Mouse (Mus musculus): ENCODE results near the gene Slc5a9. TPM values are rescaled to one million over a fixed set of nuclear protein-coding genes. Genes with fewer than 3 reads are reported as not detected.

The Slc5a9 gene
- polyA plus RNA-seq, 1 experiment from 2014 or later, result 3.9 TPM

GRCm38 (mm10) chr4:111867743-111868401 lies 34.8 kb downstream of the Slc5a9 start:
- Histone ChIP-seq H3K4me3 (replicated peaks) (no peak overlapping the region), H3K4me1 (no peaks in the 10 kb centered on the region), H3K36me3 (no peaks in the 10 kb centered on the region), H3K4me2 (replicated peaks) (no peak overlapping the region), H3K27ac (replicated peaks) (no peak overlapping the region), H3K27me3 (no peaks in the 10 kb centered on the region), H3K9me3 (replicated peaks) (no peaks in the 10 kb centered on the region), H3K9ac (no peak overlapping the region)
- WGBS, result 73% methylated on average over 2 of the region's 2 CpGs
- ATAC-seq (ENCODE audit: insufficient number of reproducible peaks, low FRiP score, low TSS enrichment, low read depth), result no peak

DNA sequence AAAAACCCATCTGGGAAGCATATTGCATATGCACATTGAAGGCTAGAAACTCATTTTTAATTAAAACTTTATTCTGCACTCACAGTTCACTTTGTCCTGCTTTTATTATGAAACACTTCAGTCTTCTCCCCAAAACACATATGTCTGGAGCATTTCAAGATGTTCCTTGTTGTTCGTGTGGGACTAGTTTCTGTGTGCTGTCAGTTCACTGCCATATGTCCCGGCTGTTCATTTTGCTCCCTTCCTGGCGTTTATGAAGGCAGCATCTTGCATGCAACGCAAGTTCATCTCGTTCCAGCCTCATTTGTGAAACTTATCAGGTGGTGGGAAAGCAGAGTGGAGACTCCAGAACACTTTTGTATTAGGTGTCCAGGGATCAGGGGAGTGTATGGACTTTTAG lies 36.0 kb downstream of the Slc5a9 start:
- ATAC-seq (ENCODE audit: insufficient number of reproducible peaks, low FRiP score, low TSS enrichment, low read depth), result no peak
- 62% methylated on average over 5 of the region's 5 CpGs for WGBS

DNA sequence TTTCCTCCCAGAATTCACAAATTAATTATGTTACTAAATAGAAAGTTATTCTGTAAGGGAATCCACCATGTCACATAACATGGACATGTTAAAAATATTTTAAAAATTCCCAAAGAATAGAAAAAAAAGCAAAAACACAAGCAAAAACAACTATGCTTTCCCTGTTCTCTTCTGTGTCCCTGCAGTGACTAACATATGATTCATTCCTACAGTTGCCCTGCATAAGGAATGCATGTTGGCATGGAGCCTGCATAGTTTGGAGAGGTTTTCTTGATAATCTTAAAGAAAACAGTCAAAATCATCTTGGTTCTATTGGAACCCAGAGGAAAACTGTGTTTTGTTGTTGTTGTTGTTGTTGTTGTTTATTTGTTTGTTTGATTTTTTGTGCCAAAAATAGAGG lies 50.1 kb downstream of the Slc5a9 start:
- Histone ChIP-seq H3K4me2 (replicated peaks) (no peak overlapping the region), H3K4me3 (replicated peaks) (no peak overlapping the region), H3K27ac (replicated peaks) (no peak overlapping the region), H3K4me1 (no peaks in the 10 kb centered on the region), H3K36me3 (no peaks in the 10 kb centered on the region), H3K27me3 (no peaks in the 10 kb centered on the region), H3K9ac (no peak overlapping the region), H3K9me3 (replicated peaks) (no peaks in the 10 kb centered on the region)
- no peak for ATAC-seq (ENCODE audit: insufficient number of reproducible peaks, low FRiP score, low TSS enrichment, low read depth)

More for the DNA sequence above, 36.0 kb downstream of the Slc5a9 start:
- H3K27ac ChIP-seq (replicated peaks), result no peak overlapping the region
- no peak overlapping the region for H3K4me3 ChIP-seq (replicated peaks)
- no peaks in the 10 kb centered on the region for H3K36me3 ChIP-seq
- no peaks in the 10 kb centered on the region for H3K27me3 ChIP-seq
- no peak overlapping the region for H3K4me2 ChIP-seq (replicated peaks)
- no peak overlapping the region for H3K9ac ChIP-seq
- H3K9me3 ChIP-seq (replicated peaks), result no peaks in the 10 kb centered on the region
- no peaks in the 10 kb centered on the region for H3K4me1 ChIP-seq

DNA sequence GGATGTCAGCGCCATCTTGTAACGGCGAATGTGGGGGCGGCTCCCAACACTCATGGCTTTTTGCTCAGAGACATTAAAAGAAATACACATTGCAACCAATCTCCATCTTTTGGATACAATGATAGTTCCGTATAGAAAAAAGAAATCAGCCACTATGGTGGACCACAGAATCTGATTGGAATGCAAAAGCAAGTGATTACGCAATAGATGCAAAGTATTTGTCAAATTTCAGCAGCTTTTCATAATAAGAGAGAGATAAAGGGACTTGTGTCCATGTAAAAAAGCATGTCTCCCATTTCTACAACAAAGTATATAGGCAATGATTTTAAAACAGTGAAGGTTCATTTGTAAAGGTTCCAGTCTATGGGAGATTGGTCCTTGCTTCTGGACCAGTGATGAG lies 63.8 kb downstream of the Slc5a9 start:
- H3K27me3 ChIP-seq, result no peaks in the 10 kb centered on the region
- no peaks in the 10 kb centered on the region for H3K4me1 ChIP-seq
- no peaks in the 10 kb centered on the region for H3K36me3 ChIP-seq
- H3K27ac ChIP-seq (replicated peaks), result no peak overlapping the region
- no peak for ATAC-seq (ENCODE audit: insufficient number of reproducible peaks, low FRiP score, low TSS enrichment, low read depth)
- no peaks in the 10 kb centered on the region for H3K9me3 ChIP-seq (replicated peaks)
- H3K4me3 ChIP-seq (replicated peaks), result no peak overlapping the region
- no peak overlapping the region for H3K4me2 ChIP-seq (replicated peaks)
- 93% methylated on average over 6 of the region's 6 CpGs for WGBS
- no peak overlapping the region for H3K9ac ChIP-seq

Other genes with a start within 250 kb of the Slc5a9 start
- gene Spata6, start 182.9 kb downstream of the Slc5a9 start, polyA plus RNA-seq (2015; fragmentation: Nextera tagmentation; extraction: Ambion mirVana), result 25.1 and 26.1 TPM in 2 replicates
- gene Skint8, start 16.5 kb upstream of the Slc5a9 start, polyA plus RNA-seq (2015; fragmentation: Nextera tagmentation; extraction: Ambion mirVana), result 0.40 and 0.79 TPM in 2 replicates
- 0.24 TPM in 1 of 2 replicates, not detected in the other for gene Skint7, start 70.0 kb upstream of the Slc5a9 start, polyA plus RNA-seq (2015; fragmentation: Nextera tagmentation; extraction: Ambion mirVana)
- gene Skint1, start 103.4 kb upstream of the Slc5a9 start, polyA plus RNA-seq (2015; fragmentation: Nextera tagmentation; extraction: Ambion mirVana), result 0.16 and 0.21 TPM in 2 replicates
- 0.09 and 0.12 TPM in 2 replicates for gene Skint4, start 169.1 kb upstream of the Slc5a9 start, polyA plus RNA-seq (2015; fragmentation: Nextera tagmentation; extraction: Ambion mirVana)

Data from embryonic facial prominence, embryonic 15.5 days (tissue).